Mouse (Mus musculus): ENCODE measurements around the gene 2310009B15Rik.

GRCm38 (mm10) chr1:138877470-138878254 is 21.0 kb upstream of the 2310009B15Rik start:
- TF ChIP-seq POLR2A (IDR thresholded peaks at IDR 0.05; ENCODE audit: borderline replicate concordance, low read depth, low read length) (no peak), CTCF (IDR thresholded peaks at IDR 0.05; ENCODE audit: low read depth, low read length) (no peak)

All from bone marrow macrophage, adult 2 months (primary cell).